Mouse (Mus musculus): ENCODE results near the gene Mlh3. TPM values are rescaled to one million over a fixed set of nuclear protein-coding genes. Genes with fewer than 3 reads are reported as not detected.

Mlh3 gene
- polyA plus RNA-seq, 1 experiment from 2014 or later: 7.1 TPM

DNA sequence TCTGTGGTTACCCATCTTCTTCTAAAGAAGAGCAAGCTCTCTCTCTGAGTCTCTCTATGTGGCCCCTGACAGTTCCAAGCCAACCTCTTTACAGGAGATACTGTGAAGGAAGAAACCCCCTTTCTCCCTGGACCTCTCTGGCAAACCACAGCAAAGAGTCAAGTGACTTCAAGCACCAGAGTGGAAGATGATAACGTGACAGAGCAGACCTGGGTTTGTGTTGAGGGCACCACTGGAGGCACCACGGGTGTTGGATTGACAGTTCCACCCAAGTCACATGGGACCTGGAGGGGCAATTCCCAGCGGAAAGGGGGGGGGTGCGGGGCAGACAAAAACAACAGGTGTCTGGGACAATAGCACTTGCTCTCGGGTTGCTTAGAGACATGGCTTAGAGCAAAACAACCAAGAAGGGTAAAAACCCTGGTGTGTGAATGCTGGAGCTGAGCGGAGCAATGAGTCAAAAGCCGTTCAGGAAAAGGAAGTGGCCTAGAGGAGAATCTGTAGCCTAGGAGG, 61.7 kb downstream of the Mlh3 start:
- Histone ChIP-seq H3K4me2 (ENCODE audit: low read length) (no peak overlapping the region), H3K4me3 (replicated peaks; ENCODE audit: low read depth, low read length) (no peak overlapping the region), H3K9ac (ENCODE audit: low read depth, low read length) (no peak overlapping the region), H3K4me1 (replicated peaks; ENCODE audit: insufficient read depth, low read length) (no peaks in the 10 kb centered on the region), H3K36me3 (ENCODE audit: insufficient read depth, low read length) (no peaks in the 10 kb centered on the region), H3K9me3 (replicated peaks; ENCODE audit: low read length) (no peaks in the 10 kb centered on the region), H3K27me3 (ENCODE audit: insufficient read depth, low read length) (no peaks in the 10 kb centered on the region), H3K27ac (no peak overlapping the region)
- WGBS: 30% methylated on average over 7 of the region's 7 CpGs
- no peak for DNase-seq (ENCODE audit: low spot score)
- TF ChIP-seq CTCF (IDR thresholded peaks at IDR 0.05; ENCODE audit: low read depth): no peak
- ATAC-seq (replicated peaks; ENCODE audit: low FRiP score, low read depth): no peak

DNA sequence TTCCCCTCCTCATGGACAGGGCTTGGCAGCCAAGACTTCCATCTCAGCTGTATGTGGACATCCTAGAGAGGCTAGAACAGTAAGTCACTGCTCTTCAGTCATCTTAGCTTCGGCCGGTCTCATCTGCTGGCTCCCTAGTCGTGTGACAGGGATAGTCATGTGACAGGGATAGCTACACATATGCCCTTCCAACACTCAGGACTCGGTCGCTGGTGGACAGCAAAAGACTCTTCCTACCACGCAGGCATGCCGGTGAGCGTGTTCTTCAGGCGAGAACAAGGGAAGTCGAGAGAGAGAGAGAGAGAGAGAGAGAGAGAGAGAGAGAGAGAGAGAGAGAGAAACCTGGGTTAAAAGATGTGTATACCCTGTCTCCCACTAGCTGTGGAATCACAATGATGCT, 65.0 kb downstream of the Mlh3 start:
- Histone ChIP-seq H3K27ac (no peak overlapping the region), H3K4me2 (ENCODE audit: low read length) (no peak overlapping the region), H3K27me3 (ENCODE audit: insufficient read depth, low read length) (no peaks in the 10 kb centered on the region), H3K4me1 (replicated peaks; ENCODE audit: insufficient read depth, low read length) (0 out of 2 replicates have a peak, but pooled peaks cover 9% of the 10 kb centered on the region), H3K4me3 (replicated peaks; ENCODE audit: low read depth, low read length) (no peak overlapping the region), H3K9me3 (replicated peaks; ENCODE audit: low read length) (no peaks in the 10 kb centered on the region), H3K9ac (ENCODE audit: low read depth, low read length) (no peak overlapping the region), H3K36me3 (ENCODE audit: insufficient read depth, low read length) (no peaks in the 10 kb centered on the region)
- DNase-seq (ENCODE audit: low spot score) (no peak), ATAC-seq (replicated peaks; ENCODE audit: low FRiP score, low read depth) (no peak)
- TF ChIP-seq CTCF (IDR thresholded peaks at IDR 0.05; ENCODE audit: low read depth): no peak
- 85% methylated on average over 10 of the region's 10 CpGs for WGBS

DNA sequence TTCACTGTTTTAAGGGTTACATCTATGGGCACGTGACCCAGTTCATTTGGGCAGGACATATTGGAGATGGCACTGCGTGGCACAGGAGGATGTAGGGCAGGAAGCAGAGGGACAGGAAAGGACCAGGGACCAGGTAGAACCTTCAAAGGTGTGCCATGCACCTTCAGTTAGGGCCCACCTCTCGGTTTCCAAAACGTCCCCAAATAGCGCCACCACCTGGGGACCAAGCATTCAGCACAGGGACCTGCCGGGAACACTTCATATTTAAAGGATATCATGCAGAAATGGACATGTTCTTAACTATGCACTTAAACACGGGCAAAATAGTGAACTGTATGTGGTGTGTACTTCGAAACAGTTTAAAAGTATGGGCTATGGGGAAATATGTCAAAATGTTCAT, 66.3 kb downstream of the Mlh3 start:
- H3K27me3 ChIP-seq (ENCODE audit: insufficient read depth, low read length): 0 out of 2 replicates have a peak, but pooled peaks cover 3% of the 10 kb centered on the region
- H3K36me3 ChIP-seq (ENCODE audit: insufficient read depth, low read length): no peaks in the 10 kb centered on the region
- no peak overlapping the region for H3K27ac ChIP-seq
- no peak overlapping the region for H3K4me2 ChIP-seq (ENCODE audit: low read length)
- no peak overlapping the region for H3K9ac ChIP-seq (ENCODE audit: low read depth, low read length)
- H3K9me3 ChIP-seq (replicated peaks; ENCODE audit: low read length): no peaks in the 10 kb centered on the region
- 0 out of 2 replicates have a peak, but pooled peaks cover 9% of the 10 kb centered on the region for H3K4me1 ChIP-seq (replicated peaks; ENCODE audit: insufficient read depth, low read length)
- TF ChIP-seq CTCF (IDR thresholded peaks at IDR 0.05; ENCODE audit: low read depth): peak; percentile 36; the same call in 1 of the 2 replicates
- WGBS: 64% methylated on average over 8 of the region's 8 CpGs
- H3K4me3 ChIP-seq (replicated peaks; ENCODE audit: low read depth, low read length): no peak overlapping the region
- DNase-seq (ENCODE audit: low spot score) (no peak), ATAC-seq (replicated peaks; ENCODE audit: low FRiP score, low read depth) (no peak)

DNA sequence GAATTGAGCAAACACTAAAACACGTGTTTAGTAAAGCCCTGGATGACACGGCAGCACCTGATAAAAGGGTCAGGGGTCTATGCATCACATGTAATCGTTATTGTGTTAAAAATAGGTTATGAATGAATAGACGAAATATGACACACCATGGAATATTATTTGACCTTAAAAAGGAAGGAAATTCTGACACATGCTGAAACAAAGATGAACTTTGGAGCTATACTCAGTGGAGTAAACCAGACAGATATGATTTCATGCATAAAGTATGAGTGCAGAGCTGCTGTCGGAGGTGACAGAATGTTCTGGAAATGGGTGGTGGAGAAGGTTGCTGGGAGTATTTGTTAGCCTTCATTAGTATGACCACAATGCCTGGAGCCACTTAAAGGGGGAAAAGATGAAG, 66.7 kb downstream of the Mlh3 start:
- 0 out of 2 replicates have a peak, but pooled peaks cover 3% of the 10 kb centered on the region for H3K27me3 ChIP-seq (ENCODE audit: insufficient read depth, low read length)
- H3K27ac ChIP-seq: no peak overlapping the region
- no peak overlapping the region for H3K4me2 ChIP-seq (ENCODE audit: low read length)
- no peak for TF ChIP-seq CTCF (IDR thresholded peaks at IDR 0.05; ENCODE audit: low read depth)
- no peaks in the 10 kb centered on the region for H3K36me3 ChIP-seq (ENCODE audit: insufficient read depth, low read length)
- no peaks in the 10 kb centered on the region for H3K9me3 ChIP-seq (replicated peaks; ENCODE audit: low read length)
- DNase-seq (ENCODE audit: low spot score): no peak
- H3K4me3 ChIP-seq (replicated peaks; ENCODE audit: low read depth, low read length): no peak overlapping the region
- no peak for ATAC-seq (replicated peaks; ENCODE audit: low FRiP score, low read depth)
- no peak overlapping the region for H3K9ac ChIP-seq (ENCODE audit: low read depth, low read length)
- 0 out of 2 replicates have a peak, but pooled peaks cover 9% of the 10 kb centered on the region for H3K4me1 ChIP-seq (replicated peaks; ENCODE audit: insufficient read depth, low read length)
- 74% methylated on average over 5 of the region's 5 CpGs for WGBS

DNA sequence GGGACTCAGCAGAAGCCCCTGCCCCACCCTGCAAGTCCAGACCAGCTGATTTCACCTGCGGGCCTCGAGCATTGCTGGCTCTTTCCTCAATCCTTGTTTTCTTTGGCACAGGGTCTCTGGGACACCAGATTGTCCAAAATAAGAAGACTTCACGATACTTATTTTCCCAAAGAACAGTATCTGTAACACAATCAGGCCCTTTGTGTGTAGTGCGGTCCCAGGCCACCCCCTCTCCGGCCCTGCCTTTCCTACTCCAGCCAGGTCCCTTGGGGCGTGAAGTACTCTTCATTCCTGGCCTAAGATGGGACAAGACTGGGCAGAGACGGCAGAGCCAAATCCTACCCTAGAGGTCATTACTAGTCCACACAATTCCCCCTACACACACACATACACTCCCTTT, 68.2 kb downstream of the Mlh3 start:
- Histone ChIP-seq H3K4me3 (replicated peaks; ENCODE audit: low read depth, low read length) (no peak overlapping the region), H3K36me3 (ENCODE audit: insufficient read depth, low read length) (no peaks in the 10 kb centered on the region), H3K4me2 (ENCODE audit: low read length) (no peak overlapping the region), H3K9ac (ENCODE audit: low read depth, low read length) (no peak overlapping the region), H3K27me3 (ENCODE audit: insufficient read depth, low read length) (0 out of 2 replicates have a peak, but pooled peaks cover 3% of the 10 kb centered on the region), H3K27ac (no peak overlapping the region), H3K9me3 (replicated peaks; ENCODE audit: low read length) (no peaks in the 10 kb centered on the region), H3K4me1 (replicated peaks; ENCODE audit: insufficient read depth, low read length) (0 out of 2 replicates have a peak, but pooled peaks cover 9% of the 10 kb centered on the region)
- ATAC-seq (replicated peaks; ENCODE audit: low FRiP score, low read depth) (no peak), DNase-seq (ENCODE audit: low spot score) (no peak)
- WGBS: 69% methylated on average over 7 of the region's 7 CpGs
- no peak for TF ChIP-seq CTCF (IDR thresholded peaks at IDR 0.05; ENCODE audit: low read depth)

DNA sequence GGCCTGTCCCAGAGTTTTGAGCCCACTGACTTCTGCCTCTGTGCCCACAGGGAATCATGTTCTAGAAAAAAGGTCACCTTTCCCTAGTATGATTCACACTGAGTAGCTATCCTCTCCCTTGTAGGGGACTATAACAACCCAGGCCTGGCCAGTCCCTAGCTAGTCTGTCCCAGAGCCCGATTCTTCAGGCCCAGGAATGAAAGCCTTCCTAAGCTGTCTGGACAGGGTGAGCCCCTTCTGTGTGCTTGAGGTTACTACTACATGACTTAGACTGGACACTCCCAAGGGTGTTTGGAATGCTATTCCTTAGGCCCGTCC, 68.6 kb downstream of the Mlh3 start:
- H3K9me3 ChIP-seq (replicated peaks; ENCODE audit: low read length): no peaks in the 10 kb centered on the region
- 67% methylated on average over 2 of the region's 2 CpGs for WGBS
- DNase-seq (ENCODE audit: low spot score): no peak
- no peak for ATAC-seq (replicated peaks; ENCODE audit: low FRiP score, low read depth)
- no peak overlapping the region for H3K27ac ChIP-seq
- H3K4me3 ChIP-seq (replicated peaks; ENCODE audit: low read depth, low read length): no peak overlapping the region
- H3K4me1 ChIP-seq (replicated peaks; ENCODE audit: insufficient read depth, low read length): 0 out of 2 replicates have a peak, but pooled peaks cover 9% of the 10 kb centered on the region
- no peak overlapping the region for H3K9ac ChIP-seq (ENCODE audit: low read depth, low read length)
- TF ChIP-seq CTCF (IDR thresholded peaks at IDR 0.05; ENCODE audit: low read depth): no peak
- H3K27me3 ChIP-seq (ENCODE audit: insufficient read depth, low read length): 0 out of 2 replicates have a peak, but pooled peaks cover 3% of the 10 kb centered on the region
- no peaks in the 10 kb centered on the region for H3K36me3 ChIP-seq (ENCODE audit: insufficient read depth, low read length)
- no peak overlapping the region for H3K4me2 ChIP-seq (ENCODE audit: low read length)
